Mouse (Mus musculus) G1E (cell line): ENCODE data around the gene Rbm7. TPM values are rescaled to one million over a fixed set of nuclear protein-coding genes. Genes with fewer than 3 reads are reported as not detected.

Experiments
- ATAC-seq: 2 replicates; pipeline ENCODE4 v1.8.0; 2016; ENCODE audit warnings: mild to moderate bottlenecking; ENCODE audit not compliant: insufficient number of reproducible peaks, poor library complexity, low FRiP score, severe bottlenecking; ENCODE audit errors: extremely low read depth
- DNase-seq: peaks from one replicate; pipeline ENCODE4 v3.0.0; 2012; ENCODE audit warnings: low spot score
- H3K27me3 ChIP-seq: 2 replicates; pipeline ENCODE4 v1.6.1; 2012; ENCODE audit warnings: mild to moderate bottlenecking, low read length, inconsistent platforms; ENCODE audit not compliant: insufficient read depth
- H3K36me3 ChIP-seq: replicated peaks from 2 replicates; pipeline ENCODE3; 2012; ENCODE audit warnings: mild to moderate bottlenecking, inconsistent platforms
- H3K4me1 ChIP-seq: 2 replicates; pipeline ENCODE4 v1.6.1; 2012; ENCODE audit warnings: low read depth, low read length, inconsistent platforms, mixed read lengths; ENCODE audit not compliant: insufficient read depth
- H3K4me3 ChIP-seq: 2 replicates; pipeline ENCODE4 v1.5.1; 2012; ENCODE audit warnings: low read depth, mild to moderate bottlenecking, inconsistent platforms, low read length, moderate library complexity, mixed read lengths
- H3K9me3 ChIP-seq: replicated peaks from 2 replicates; pipeline ENCODE4 v1.6.1; 2012; ENCODE audit warnings: inconsistent platforms
- CTCF ChIP-seq: IDR thresholded peaks from 2 replicates; pipeline ENCODE4 v1.5.1; 2012; ENCODE audit warnings: low read depth, low read length, inconsistent platforms, mixed read lengths
- GATA1 ChIP-seq: IDR thresholded peaks from 2 replicates; pipeline ENCODE4 v1.6.1; 2012; ENCODE audit warnings: borderline replicate concordance, low read length, inconsistent platforms, mixed read lengths
- GATA2 ChIP-seq: IDR thresholded peaks from 2 replicates; pipeline ENCODE4 v1.6.1; 2012; ENCODE audit warnings: low read depth, low read length, inconsistent platforms, borderline replicate concordance
- POLR2AphosphoS5 ChIP-seq: IDR thresholded peaks from 2 replicates; pipeline ENCODE4 v1.6.1; 2012; ENCODE audit warnings: low read depth, low read length, inconsistent platforms; ENCODE audit not compliant: insufficient replicate concordance
- TAL1 ChIP-seq: conservative IDR thresholded peaks from 2 replicates; pipeline ENCODE4 v1.6.1; 2012; ENCODE audit warnings: low read depth, low read length, inconsistent platforms, mixed read lengths
- polyA plus RNA-seq: library from polyadenylated mRNA; stranded (reverse); fragments of >175 nt; gene quantifications from 2 replicates; pipeline ENCODE4 v1.2.3, GENCODE M21; 2012
- total RNA-seq, 2 experiments: library from RNA; stranded (forward) in 1 of 2; stranded (reverse) in 1 of 2; fragments of 200-1000 nt in 1 of 2; fragments of >200 nt in 1 of 2; fragmentation: Nextera tagmentation in 1 of 2; gene quantifications; 2 replicates each; pipeline ENCODE4 v1.2.3; 2014 to 2017

Rbm7 gene
- total and polyA plus RNA-seq, 3 experiments: 58.6 to 154 (median 115) TPM

- ATAC-seq (no peak), DNase-seq (no peak)
- Histone ChIP-seq H3K4me3 (peak overlapping the region; percentile 99; the same call in 1 of the 2 replicates), H3K4me1 (peaks cover 46% of the 10 kb centered on the region), H3K36me3 (peaks cover 39% of the 10 kb centered on the region), H3K9me3 (no peaks in the 10 kb centered on the region), H3K27me3 (no peaks in the 10 kb centered on the region)
- TF ChIP-seq TAL1 (no peak), GATA2 (no peak), CTCF (no peak), POLR2AphosphoS5 (no peak), GATA1 (no peak)
Measured at GRCm38 (mm10) chr9:48481214-48482134, 13.6 kb downstream of the Rbm7 start.

GRCm38 (mm10) chr9:48480411-48481213 lies 14.5 kb downstream of the Rbm7 start, which contains the start of gene Rexo2:
Rexo2 (minus strand) TSS chr9:48480623.
- peak within 1 kb of the TSS; percentile 99 for H3K4me3 ChIP-seq
- H3K4me1 ChIP-seq: peaks cover 52% of the 10 kb centered on the region
- TF ChIP-seq TAL1: no peak
- ATAC-seq (peak; percentile 84), DNase-seq (peak; percentile 75)
- no peaks in the 10 kb centered on the region for H3K27me3 ChIP-seq
- no peaks in the 10 kb centered on the region for H3K9me3 ChIP-seq
- H3K36me3 ChIP-seq: peaks cover 40% of the 10 kb centered on the region

GRCm38 (mm10) chr9:48479838-48480410 lies 15.2 kb downstream of the Rbm7 start:
- Histone ChIP-seq H3K27me3 (no peaks in the 10 kb centered on the region), H3K36me3 (peaks cover 42% of the 10 kb centered on the region), H3K4me3 (peak overlapping the region; percentile 99), H3K4me1 (peaks cover 59% of the 10 kb centered on the region), H3K9me3 (no peaks in the 10 kb centered on the region)
- TF ChIP-seq GATA1: no peak
- no peak for TF ChIP-seq TAL1
- no peak for TF ChIP-seq GATA2
- TF ChIP-seq CTCF: no peak
- peak; percentile 27 for DNase-seq
- no peak for ATAC-seq

- H3K36me3 ChIP-seq: peaks cover 49% of the 10 kb centered on the region
- ATAC-seq: no peak
- DNase-seq: no peak
- no peaks in the 10 kb centered on the region for H3K27me3 ChIP-seq
- H3K4me1 ChIP-seq: peaks cover 66% of the 10 kb centered on the region
- no peaks in the 10 kb centered on the region for H3K9me3 ChIP-seq
- H3K4me3 ChIP-seq: peak overlapping the region; percentile 99; the same call in 1 of the 2 replicates
- no peak for TF ChIP-seq CTCF
- TF ChIP-seq GATA1: no peak
- TF ChIP-seq TAL1: no peak
- TF ChIP-seq GATA2: no peak
- no peak for TF ChIP-seq POLR2AphosphoS5
Measured at GRCm38 (mm10) chr9:48478808-48479207, 16.3 kb downstream of the Rbm7 start.

- Histone ChIP-seq H3K4me1 (peaks cover 54% of the 10 kb centered on the region), H3K4me3 (no peak overlapping the region; the same call in 1 of the 2 replicates), H3K9me3 (no peaks in the 10 kb centered on the region), H3K27me3 (no peaks in the 10 kb centered on the region), H3K36me3 (peaks cover 63% of the 10 kb centered on the region)
- DNase-seq (no peak), ATAC-seq (peak; percentile 52)
- TF ChIP-seq POLR2AphosphoS5: no peak
- TF ChIP-seq TAL1: peak; percentile 45
Measured at GRCm38 (mm10) chr9:48476236-48477165, 18.6 kb downstream of the Rbm7 start.

GRCm38 (mm10) chr9:48474367-48474766 lies 20.7 kb downstream of the Rbm7 start:
- peaks cover 46% of the 10 kb centered on the region for H3K4me1 ChIP-seq
- no peaks in the 10 kb centered on the region for H3K9me3 ChIP-seq
- TF ChIP-seq TAL1: no peak
- TF ChIP-seq POLR2AphosphoS5: no peak
- TF ChIP-seq GATA2: no peak
- no peak for DNase-seq
- H3K27me3 ChIP-seq: no peaks in the 10 kb centered on the region
- no peak for ATAC-seq
- no peak overlapping the region for H3K4me3 ChIP-seq
- peaks cover 84% of the 10 kb centered on the region for H3K36me3 ChIP-seq
